Mouse (Mus musculus) embryonic fibroblast, embryonic 13.5 days (primary cell): ENCODE data around the gene Zdhhc20. TPM values are rescaled to one million over a fixed set of nuclear protein-coding genes. Genes with fewer than 3 reads are reported as not detected.
A peak's percentile ranks its signal among the peaks of the same experiment; 100 is the strongest.
"Not testable (repeated sequence)": the region's sequence is repeated elsewhere in the genome, so short reads cannot be mapped to it uniquely, and the experiment has no call there.

Source experiments
- H3K27ac ChIP-seq: 2 replicates; pipeline ENCODE4 v1.5.1; 2012; ENCODE audit warnings: low read length, control low read depth, inconsistent platforms; ENCODE audit not compliant: insufficient read depth
- H3K4me1 ChIP-seq: 2 replicates; pipeline ENCODE4 v1.6.1; 2011; ENCODE audit warnings: low read length; ENCODE audit not compliant: control insufficient read depth, insufficient read depth
- H3K4me3 ChIP-seq: 2 replicates; pipeline ENCODE4 v1.5.1; 2011; ENCODE audit warnings: mild to moderate bottlenecking, control low read depth, low read length; ENCODE audit not compliant: insufficient read depth
- CTCF ChIP-seq: IDR thresholded peaks from 2 replicates; pipeline ENCODE4 v1.5.1; 2011; ENCODE audit warnings: mild to moderate bottlenecking, control low read depth, low read length, moderate library complexity, borderline replicate concordance; ENCODE audit not compliant: insufficient read depth
- POLR2A ChIP-seq: IDR thresholded peaks from 2 replicates; pipeline ENCODE4 v1.6.1; 2011; ENCODE audit warnings: low read depth, mild to moderate bottlenecking, control low read depth, low read length, moderate library complexity
- polyA plus RNA-seq: library from polyadenylated mRNA; stranded (reverse); fragments of >200 nt; gene quantifications from 2 replicates; pipeline ENCODE4 v1.2.4, GENCODE M21; 2011; ENCODE audit warnings: low read depth; ENCODE audit not compliant: missing spikeins, insufficient read length

Gene Zdhhc20
- polyA plus RNA-seq, 1 experiment: 75.6 TPM

DNA sequence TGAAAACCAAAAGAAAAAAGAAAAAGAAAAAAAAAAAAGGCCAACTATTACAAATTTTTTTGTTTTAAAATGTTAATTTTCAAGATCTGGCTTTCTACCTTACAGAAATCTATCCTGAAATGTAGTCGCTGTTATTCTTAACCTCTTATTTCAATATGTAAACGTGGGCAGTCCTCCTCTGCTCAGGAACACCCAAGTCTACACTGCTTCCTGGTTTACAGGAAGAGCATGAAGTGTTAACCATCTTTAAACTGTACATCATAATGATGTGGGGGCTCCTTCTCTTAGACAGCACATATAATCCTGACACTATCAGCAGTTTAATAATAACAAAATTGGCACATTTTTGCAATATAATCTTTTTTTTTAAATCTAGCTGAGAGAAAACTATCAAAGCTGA lies 4.0 kb downstream of the Zdhhc20 start:
- H3K4me1 ChIP-seq: peaks cover 6% of the 10 kb centered on the region
- H3K27ac ChIP-seq: no peak overlapping the region
- TF ChIP-seq POLR2A (no peak), CTCF (no peak)
- no peak overlapping the region for H3K4me3 ChIP-seq

GRCm38 (mm10) chr14:57883341-57883740 lies 6.7 kb downstream of the Zdhhc20 start:
- H3K4me1 ChIP-seq: peaks cover 6% of the 10 kb centered on the region
- no peak overlapping the region for H3K4me3 ChIP-seq
- no peak overlapping the region for H3K27ac ChIP-seq
- no peak for TF ChIP-seq POLR2A
- TF ChIP-seq CTCF: no peak

- TF ChIP-seq POLR2A (no peak), CTCF (no peak)
- Histone ChIP-seq H3K27ac (peak overlapping the region; percentile 65), H3K4me1 (peaks cover 2% of the 10 kb centered on the region; the same call in 1 of the 2 replicates), H3K4me3 (no peak overlapping the region)
Observed at GRCm38 (mm10) chr14:57882720-57883119, 7.4 kb downstream of the Zdhhc20 start.

GRCm38 (mm10) chr14:57881793-57882192 lies 8.3 kb downstream of the Zdhhc20 start:
- H3K27ac ChIP-seq: peak overlapping the region; percentile 65; the same call in 1 of the 2 replicates
- H3K4me1 ChIP-seq: peaks cover 2% of the 10 kb centered on the region; the same call in 1 of the 2 replicates
- TF ChIP-seq POLR2A: no peak
- no peak overlapping the region for H3K4me3 ChIP-seq

DNA sequence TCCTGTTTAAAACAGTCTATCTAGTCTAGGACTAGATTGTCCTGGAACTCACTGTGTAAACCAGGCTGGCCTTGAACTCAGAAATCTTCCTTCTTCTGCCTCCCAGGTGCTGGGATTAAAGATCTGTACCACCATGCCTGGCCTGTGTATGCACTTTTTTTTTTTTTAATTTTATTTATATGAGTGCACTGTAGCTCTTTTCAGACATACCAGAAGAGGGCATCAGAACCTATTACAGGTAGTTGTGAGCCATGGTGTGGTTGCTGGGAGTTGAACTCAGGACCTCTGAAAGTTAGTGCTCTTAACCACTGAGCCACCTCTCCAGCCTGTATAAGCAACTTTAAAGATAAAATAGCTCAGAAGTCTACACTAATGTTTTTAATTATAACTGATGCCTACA lies 9.0 kb downstream of the Zdhhc20 start:
- peaks cover 2% of the 10 kb centered on the region; the same call in 1 of the 2 replicates for H3K4me1 ChIP-seq
- no peak overlapping the region for H3K27ac ChIP-seq
- no peak for TF ChIP-seq CTCF
- TF ChIP-seq POLR2A: no peak

GRCm38 (mm10) chr14:57877921-57878320 lies 12.2 kb downstream of the Zdhhc20 start:
- peaks cover 2% of the 10 kb centered on the region for H3K4me1 ChIP-seq
- H3K4me3 ChIP-seq: no peak overlapping the region
- TF ChIP-seq POLR2A: no peak
- TF ChIP-seq CTCF: no peak

More for the DNA sequence above, 9.0 kb downstream of the Zdhhc20 start:
- H3K4me3 ChIP-seq: no peak overlapping the region

DNA sequence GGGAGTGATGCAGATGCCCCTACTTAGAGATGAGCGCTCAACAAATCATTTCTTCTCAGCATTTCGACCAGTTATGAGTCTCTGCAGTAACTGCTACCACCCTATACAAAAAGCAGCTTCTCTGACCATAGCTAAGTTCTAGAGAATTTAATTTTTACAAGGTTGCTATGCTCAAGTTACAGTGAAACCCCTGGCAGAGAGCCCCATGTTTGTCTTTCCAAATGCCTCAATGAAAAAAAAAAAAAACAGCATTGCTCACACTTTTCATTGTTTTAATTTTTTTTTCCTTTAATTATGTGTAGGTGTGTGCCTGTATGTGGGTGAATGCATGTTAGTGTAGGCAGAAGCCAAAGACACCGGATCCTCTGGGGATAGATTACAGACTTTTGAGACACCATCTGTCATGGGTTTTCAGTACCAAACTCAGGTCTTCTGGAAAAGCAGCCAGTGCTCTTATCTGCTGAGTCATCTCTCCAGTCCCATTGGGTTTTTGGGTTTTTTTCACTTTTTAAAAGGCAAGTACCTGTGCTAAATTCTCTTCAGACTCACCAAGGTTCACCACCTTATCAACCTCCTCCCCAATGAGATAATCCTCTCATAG lies 23.3 kb downstream of the Zdhhc20 start:
- peak overlapping the region; percentile 65 for H3K27ac ChIP-seq
- no peak overlapping the region for H3K4me3 ChIP-seq
- peaks cover 3% of the 10 kb centered on the region for H3K4me1 ChIP-seq
- TF ChIP-seq POLR2A (no peak), CTCF (no peak)

More at GRCm38 (mm10) chr14:57877921-57878320, 12.2 kb downstream of the Zdhhc20 start:
- no peak overlapping the region for H3K27ac ChIP-seq

- Histone ChIP-seq H3K27ac (no peak overlapping the region), H3K4me3 (no peak overlapping the region), H3K4me1 (peaks cover 3% of the 10 kb centered on the region)
- TF ChIP-seq POLR2A (no peak), CTCF (no peak)
Observed at GRCm38 (mm10) chr14:57865256-57865655, 24.8 kb downstream of the Zdhhc20 start.

- Histone ChIP-seq H3K4me1 (peaks cover 3% of the 10 kb centered on the region), H3K4me3 (no peak overlapping the region), H3K27ac (no peak overlapping the region)
- TF ChIP-seq POLR2A: no peak
- TF ChIP-seq CTCF: no peak
Observed at GRCm38 (mm10) chr14:57863129-57863528, 26.9 kb downstream of the Zdhhc20 start.

DNA sequence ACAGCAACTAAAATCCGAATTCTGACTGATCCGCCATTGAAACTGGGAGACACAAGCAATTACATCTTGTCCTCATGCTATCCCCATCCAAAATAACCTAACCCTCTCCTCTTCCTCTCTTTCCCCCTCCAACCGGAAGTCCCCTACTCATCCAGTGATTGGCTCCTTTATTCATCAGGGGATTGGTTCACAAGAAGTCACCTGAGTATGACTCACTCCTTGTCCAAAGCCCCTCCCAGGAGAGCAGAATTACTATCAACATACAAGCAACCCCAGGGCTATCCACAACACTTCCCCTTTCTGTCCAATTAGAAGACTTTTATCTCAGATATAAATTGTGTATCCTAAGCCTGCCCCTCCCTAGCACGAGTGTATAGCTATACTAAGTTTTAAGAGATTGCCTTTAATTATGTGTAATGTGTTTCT lies 28.1 kb downstream of the Zdhhc20 start:
- Histone ChIP-seq H3K27ac (no peak overlapping the region), H3K4me1 (peaks cover 2% of the 10 kb centered on the region), H3K4me3 (no peak overlapping the region)
- TF ChIP-seq CTCF (no peak), POLR2A (no peak)

DNA sequence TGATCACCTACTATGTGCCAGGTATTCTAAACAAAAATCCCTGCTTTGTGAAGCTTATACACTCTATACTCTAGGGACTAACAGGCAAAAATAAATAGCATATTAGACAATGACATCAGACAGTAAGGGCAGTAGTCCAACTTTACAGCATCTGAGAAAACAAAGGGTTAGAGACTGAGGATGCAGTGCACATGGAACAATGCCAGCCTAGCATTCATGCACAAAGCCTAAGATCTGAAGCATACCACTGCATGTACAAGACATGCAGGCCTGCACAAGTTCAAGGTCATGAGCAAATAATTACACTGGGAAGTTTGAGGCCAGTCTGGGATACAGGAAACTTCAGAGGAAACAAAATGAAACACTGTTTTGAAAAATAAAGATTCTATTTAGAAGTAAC lies 30.6 kb downstream of the Zdhhc20 start:
- TF ChIP-seq CTCF (no peak), POLR2A (no peak)

GRCm38 (mm10) chr14:57858601-57859000 lies 31.5 kb downstream of the Zdhhc20 start:
- H3K4me3 ChIP-seq: no peak overlapping the region
- TF ChIP-seq POLR2A: no peak
- no peak for TF ChIP-seq CTCF
- H3K4me1 ChIP-seq: no peaks in the 10 kb centered on the region
- H3K27ac ChIP-seq: no peak overlapping the region

More for the DNA sequence above, 30.6 kb downstream of the Zdhhc20 start:
- H3K27ac ChIP-seq: no peak overlapping the region
- H3K4me1 ChIP-seq: no peaks in the 10 kb centered on the region
- H3K4me3 ChIP-seq: no peak overlapping the region

DNA sequence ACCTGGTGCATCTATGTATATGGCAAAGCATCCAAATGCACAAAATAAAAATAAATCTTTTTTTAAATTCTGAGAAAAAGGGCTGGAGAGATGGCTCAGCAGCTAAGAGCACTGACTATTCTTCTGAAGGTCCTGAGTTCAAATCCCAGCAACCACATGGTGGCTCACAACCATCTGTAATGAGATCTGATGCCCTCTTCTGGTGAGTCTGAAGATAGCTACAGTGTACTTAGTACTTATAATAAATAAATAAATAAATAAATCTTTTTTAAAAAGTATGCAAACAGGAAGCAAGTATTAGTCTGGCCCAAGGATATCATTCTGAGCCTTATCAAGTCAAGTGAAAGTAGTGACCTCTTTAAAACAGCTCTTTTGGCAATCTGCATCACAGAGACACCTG lies 34.0 kb downstream of the Zdhhc20 start:
- not testable (repeated sequence) for H3K4me3 ChIP-seq, H3K27ac ChIP-seq, H3K4me1 ChIP-seq
